Mouse (Mus musculus) thymus, adult 2 months (tissue): ENCODE measurements around the gene Aff3. TPM values are rescaled to one million over a fixed set of nuclear protein-coding genes. Genes with fewer than 3 reads are reported as not detected.

Experiments used
- DNase-seq: peaks from one replicate; pipeline ENCODE4 v3.0.0; 2021
- H3K27ac ChIP-seq: fragments of 200-500 bp; 2 replicates; pipeline ENCODE4 v1.5.1; 2012; ENCODE audit warnings: low read length, control low read depth; ENCODE audit not compliant: control insufficient read depth, insufficient read depth
- H3K27me3 ChIP-seq: fragments of 200-500 bp; 2 replicates; pipeline ENCODE4 v1.6.1; 2012; ENCODE audit warnings: mild to moderate bottlenecking, low read length, moderate library complexity, mixed read lengths; ENCODE audit not compliant: control insufficient read depth, insufficient read depth
- H3K36me3 ChIP-seq: fragments of 200-500 bp; 2 replicates; pipeline ENCODE4 v1.6.1; 2012; ENCODE audit warnings: mild to moderate bottlenecking, low read length, moderate library complexity; ENCODE audit not compliant: control insufficient read depth, insufficient read depth
- H3K4me1 ChIP-seq: fragments of 200-500 bp; replicated peaks from 2 replicates; pipeline ENCODE4 v1.6.1; 2012; ENCODE audit warnings: low read length; ENCODE audit not compliant: control insufficient read depth, insufficient read depth
- H3K4me3 ChIP-seq: fragments of 200-500 bp; 2 replicates; pipeline ENCODE4 v1.5.1; 2012; ENCODE audit warnings: mild to moderate bottlenecking, low read length, control low read depth, moderate library complexity; ENCODE audit not compliant: control insufficient read depth, insufficient read depth
- CTCF ChIP-seq: fragments of 200-500 bp; IDR thresholded peaks from 2 replicates; pipeline ENCODE4 v1.5.1; 2012; ENCODE audit warnings: mild to moderate bottlenecking, control low read depth, low read length, moderate library complexity, borderline replicate concordance; ENCODE audit not compliant: control insufficient read depth, poor library complexity, insufficient read depth; ENCODE audit errors: extremely low read depth
- POLR2A ChIP-seq: fragments of 200-500 bp; IDR thresholded peaks from 2 replicates; pipeline ENCODE4 v1.6.1; 2012; ENCODE audit warnings: mild to moderate bottlenecking, low read length, control low read depth, moderate library complexity; ENCODE audit not compliant: control insufficient read depth, poor library complexity, insufficient read depth; ENCODE audit errors: extremely low read depth
- WGBS: fragments of 180-500 bp; shearing (Covaris S2); methylation state at CpG from one replicate; pipeline ENCODE4 v1.1.7; 2018; 5-methylcytosine and 5-hydroxymethylcytosine counted together
- polyA plus RNA-seq: library from polyadenylated mRNA; depleted of rRNA; stranded (reverse); fragments of >200 nt; gene quantifications from 2 replicates; pipeline ENCODE4 v1.2.3, GENCODE M21; 2012

The Aff3 gene
- polyA plus RNA-seq, 1 experiment = 39.6 TPM

DNA sequence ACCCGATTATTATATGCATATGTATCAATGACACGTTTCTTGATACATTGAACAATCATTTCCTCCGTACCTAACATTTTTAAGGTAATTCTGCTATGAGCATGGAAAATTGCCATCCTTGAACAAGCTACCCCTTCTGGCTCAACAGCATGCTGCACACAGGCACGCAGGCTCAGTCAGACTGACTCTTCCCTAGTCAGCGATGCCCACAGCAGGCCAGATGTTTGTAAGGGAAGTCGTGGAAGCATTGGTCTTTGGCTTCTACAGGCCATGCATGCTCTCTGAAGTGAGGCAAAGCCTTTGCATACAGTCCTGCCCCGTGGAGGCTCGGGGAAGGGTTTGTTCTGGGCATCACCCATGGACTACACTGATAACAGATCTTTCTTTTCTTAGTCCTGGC lies 354.3 kb downstream of the Aff3 start:
- DNase-seq = no peak
- no peak overlapping the region for H3K27ac ChIP-seq
- WGBS = 95% methylated on average over 8 of the region's 8 CpGs
- TF ChIP-seq POLR2A (no peak), CTCF (no peak)
- H3K4me3 ChIP-seq = no peak overlapping the region
- no peaks in the 10 kb centered on the region for H3K4me1 ChIP-seq
- no peaks in the 10 kb centered on the region for H3K36me3 ChIP-seq
- H3K27me3 ChIP-seq = no peaks in the 10 kb centered on the region

- Histone ChIP-seq H3K4me3 (no peak overlapping the region), H3K27me3 (no peaks in the 10 kb centered on the region), H3K4me1 (no peaks in the 10 kb centered on the region), H3K36me3 (no peaks in the 10 kb centered on the region), H3K27ac (no peak overlapping the region)
- DNase-seq = no peak
- TF ChIP-seq POLR2A (no peak), CTCF (no peak)
- 94% methylated on average over 4 of the region's 4 CpGs for WGBS
Measured at GRCm38 (mm10) chr1:38310076-38310475, 354.7 kb downstream of the Aff3 start.

- Histone ChIP-seq H3K27ac (no peak overlapping the region), H3K36me3 (no peaks in the 10 kb centered on the region), H3K4me3 (no peak overlapping the region), H3K27me3 (no peaks in the 10 kb centered on the region), H3K4me1 (no peaks in the 10 kb centered on the region)
- no peak for DNase-seq
- TF ChIP-seq CTCF (no peak), POLR2A (no peak)
- WGBS = 98% methylated on average over 8 of the region's 8 CpGs
Measured at GRCm38 (mm10) chr1:38309341-38309740, 355.4 kb downstream of the Aff3 start.

DNA sequence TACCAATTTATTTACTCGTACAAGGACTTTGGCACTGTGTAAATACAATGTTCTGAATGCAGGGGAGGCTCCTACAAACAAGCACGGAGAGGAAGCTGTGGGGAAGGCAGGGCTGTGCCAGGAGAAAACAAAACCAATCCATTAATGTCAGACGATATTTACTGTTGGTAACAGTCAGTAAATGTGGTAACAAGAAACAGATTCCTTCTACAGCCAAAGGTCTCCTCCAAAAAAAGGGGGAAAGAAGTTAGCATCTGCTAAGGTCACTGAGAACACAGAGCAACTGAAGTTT lies 356.1 kb downstream of the Aff3 start:
- 87% methylated on average over 3 of the region's 3 CpGs for WGBS
- Histone ChIP-seq H3K36me3 (no peaks in the 10 kb centered on the region), H3K27ac (no peak overlapping the region), H3K4me1 (no peaks in the 10 kb centered on the region), H3K27me3 (no peaks in the 10 kb centered on the region), H3K4me3 (no peak overlapping the region)
- DNase-seq = no peak
- no peak for TF ChIP-seq POLR2A
- TF ChIP-seq CTCF = no peak

DNA sequence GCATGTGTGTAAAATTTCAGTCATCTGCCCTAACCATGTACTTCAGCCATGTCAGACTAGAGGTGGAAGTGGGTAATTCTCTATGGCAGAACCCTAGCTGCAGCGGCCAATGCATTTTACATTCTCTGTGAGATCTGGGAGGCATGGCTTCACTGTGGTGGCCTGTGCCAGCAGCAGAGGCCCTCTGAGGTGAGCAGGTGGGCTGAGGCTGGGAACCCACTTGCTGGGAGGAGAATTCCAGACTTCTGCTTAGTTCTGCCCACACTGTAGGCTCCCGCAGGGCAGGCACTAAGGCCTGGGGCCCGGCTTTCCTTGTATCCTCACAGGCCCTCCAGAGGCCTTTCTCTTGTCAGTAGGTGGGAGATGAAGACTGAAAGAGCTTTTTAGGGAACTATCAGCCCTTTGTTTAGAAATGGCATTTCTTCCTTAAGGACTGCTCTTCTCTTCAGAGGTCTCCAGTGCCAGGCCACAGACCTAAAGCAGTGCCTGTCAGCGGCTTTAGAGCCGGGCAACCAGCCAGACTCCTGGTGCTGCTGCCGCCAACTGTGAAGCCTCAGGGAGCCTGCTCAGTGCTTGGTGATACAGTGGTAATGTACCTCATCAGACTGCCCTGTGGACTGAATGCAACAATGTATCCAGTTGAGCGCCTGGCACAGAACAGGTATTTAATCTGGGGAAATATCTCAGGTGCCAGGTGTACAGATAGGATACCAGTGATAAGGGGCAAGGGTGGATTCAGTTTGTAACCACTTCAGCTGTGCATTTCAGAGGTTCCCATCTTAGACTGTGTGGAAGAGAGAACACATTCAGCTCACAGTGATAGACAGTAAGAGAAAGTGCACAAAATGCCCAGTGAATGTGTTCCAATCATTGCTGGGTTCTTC lies 356.7 kb downstream of the Aff3 start:
- no peak for DNase-seq
- Histone ChIP-seq H3K27ac (no peak overlapping the region), H3K27me3 (no peaks in the 10 kb centered on the region), H3K36me3 (no peaks in the 10 kb centered on the region), H3K4me1 (no peaks in the 10 kb centered on the region), H3K4me3 (no peak overlapping the region)
- no peak for TF ChIP-seq POLR2A
- TF ChIP-seq CTCF = no peak
- 98% methylated on average over 7 of the region's 7 CpGs for WGBS

- Histone ChIP-seq H3K27me3 (no peaks in the 10 kb centered on the region), H3K27ac (no peak overlapping the region), H3K4me1 (no peaks in the 10 kb centered on the region), H3K4me3 (no peak overlapping the region), H3K36me3 (no peaks in the 10 kb centered on the region)
- 97% methylated on average over 11 of the region's 11 CpGs for WGBS
- TF ChIP-seq POLR2A (no peak), CTCF (no peak)
- DNase-seq = no peak
Measured at GRCm38 (mm10) chr1:38307234-38307633, 357.5 kb downstream of the Aff3 start.

DNA sequence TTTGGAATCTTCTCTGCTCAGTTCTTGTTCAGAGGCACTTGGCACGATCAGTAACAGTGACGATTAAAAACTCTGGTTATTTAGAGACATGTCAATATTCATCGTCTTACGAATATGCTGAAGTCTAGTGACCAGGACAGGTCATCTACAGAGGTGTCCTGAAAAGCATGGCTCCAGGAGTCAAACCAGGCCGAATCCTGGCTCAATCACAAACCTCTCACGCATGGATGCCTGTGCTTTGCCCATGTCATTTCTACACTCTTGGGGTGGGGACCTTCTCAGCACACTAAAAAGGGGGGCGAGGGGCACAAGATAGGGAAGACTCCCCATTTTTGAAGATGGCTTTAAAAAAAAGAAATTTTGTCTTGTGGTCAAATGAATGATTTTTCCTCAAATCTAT lies 358.6 kb downstream of the Aff3 start:
- Histone ChIP-seq H3K27me3 (no peaks in the 10 kb centered on the region), H3K27ac (no peak overlapping the region), H3K4me3 (no peak overlapping the region), H3K36me3 (no peaks in the 10 kb centered on the region), H3K4me1 (no peaks in the 10 kb centered on the region)
- DNase-seq = no peak
- TF ChIP-seq POLR2A (no peak), CTCF (no peak)
- WGBS = 96% methylated on average over 7 of the region's 7 CpGs
